Mouse (Mus musculus): ENCODE results near the gene Zfp143. TPM values are rescaled to one million over a fixed set of nuclear protein-coding genes. Genes with fewer than 3 reads are reported as not detected.

Zfp143 gene
- total and polyA plus RNA-seq, 3 experiments: 13.9 to 15.7 TPM; not detected in 1

- peaks cover 0 to 14% of the 10 kb centered on the region in 2 experiments; a peak in 2 of 4 replicates for H3K4me1 ChIP-seq (ENCODE audit: control insufficient read depth in 1 of 2, insufficient read depth in 2 of 2, low read length in 2 of 2)
- peaks cover 18 to 27% of the 10 kb centered on the region in 2 experiments for H3K36me3 ChIP-seq (ENCODE audit: control insufficient read depth in 1 of 2, insufficient read depth in 2 of 2, low read length in 2 of 2)
- peak; percentile 61 for DNase-seq (ENCODE audit: low read depth, low spot score)
- no peaks in the 10 kb centered on the region for H3K9me3 ChIP-seq (replicated peaks; ENCODE audit: insufficient read depth, low read length)
- no peaks in the 10 kb centered on the region for H3K27me3 ChIP-seq (ENCODE audit: control insufficient read depth in 1 of 2, insufficient read depth in 2 of 2, low read length in 2 of 2)
- peak overlapping the region; percentile 97 for H3K9ac ChIP-seq (ENCODE audit: control insufficient read depth, low read depth, low read length, poor library complexity, severe bottlenecking)
- peak overlapping the region; percentile 67 to 79 for H3K4me3 ChIP-seq (ENCODE audit: control insufficient read depth in 1 of 2, insufficient read depth in 1 of 2, low read depth in 2 of 2, low read length in 2 of 2)
- H3K27ac ChIP-seq (ENCODE audit: control insufficient read depth, low read depth, low read length): peak overlapping the region; percentile 95
- H3K79me2 ChIP-seq (ENCODE audit: control insufficient read depth, insufficient read depth, low read length, poor library complexity): peaks cover 23% of the 10 kb centered on the region
- TF ChIP-seq RCOR1 (IDR thresholded peaks at IDR 0.05; ENCODE audit: low read depth, low read length): no peak
- no peak for TF ChIP-seq ZNF384 (IDR thresholded peaks at IDR 0.05; ENCODE audit: low read depth, low read length)
- TF ChIP-seq MYB (IDR thresholded peaks at IDR 0.05; ENCODE audit: low read depth, low read length): no peak
- 0 out of 2 replicates have a peak, but pooled peaks have one; percentile 19 for TF ChIP-seq MAX (IDR thresholded peaks at IDR 0.05; ENCODE audit: low read length)
- TF ChIP-seq GATA1 (IDR thresholded peaks at IDR 0.05; ENCODE audit: low read depth, low read length): no peak
- TF ChIP-seq ETS1 (IDR thresholded peaks at IDR 0.05; ENCODE audit: low read depth, low read length): no peak
- TF ChIP-seq MAFK (IDR thresholded peaks at IDR 0.05; ENCODE audit: borderline replicate concordance, low read depth, low read length): no peak
- TF ChIP-seq POLR2AphosphoS5 (IDR thresholded peaks at IDR 0.05; ENCODE audit: borderline replicate concordance, low read depth, low read length): no peak
- TF ChIP-seq JUND (IDR thresholded peaks at IDR 0.05; ENCODE audit: low read depth, low read length): no peak
- TF ChIP-seq USF2 (IDR thresholded peaks at IDR 0.05; ENCODE audit: borderline replicate concordance in 1 of 2, insufficient read depth in 1 of 2, low read depth in 1 of 2, low read length in 2 of 2): no peak
- 0 out of 2 replicates have a peak, but pooled peaks have one; percentile 24 for TF ChIP-seq CHD1 (IDR thresholded peaks at IDR 0.05; ENCODE audit: low read depth, low read length)
- TF ChIP-seq BHLHE40 (IDR thresholded peaks at IDR 0.05; ENCODE audit: borderline replicate concordance, low read depth, low read length): no peak
These were observed 830 bp upstream of the Zfp143 start for GRCm38 (mm10) chr7:110060106-110060668.

- H3K9me3 ChIP-seq (replicated peaks; ENCODE audit: insufficient read depth, low read length): no peaks in the 10 kb centered on the region
- H3K4me3 ChIP-seq (ENCODE audit: control insufficient read depth in 1 of 2, insufficient read depth in 1 of 2, low read depth in 2 of 2, low read length in 2 of 2): peak overlapping the region; percentile 67 to 79
- H3K79me2 ChIP-seq (ENCODE audit: control insufficient read depth, insufficient read depth, low read length, poor library complexity): peaks cover 23% of the 10 kb centered on the region
- peaks cover 0 to 14% of the 10 kb centered on the region in 2 experiments; a peak in 2 of 4 replicates for H3K4me1 ChIP-seq (ENCODE audit: control insufficient read depth in 1 of 2, insufficient read depth in 2 of 2, low read length in 2 of 2)
- peak overlapping the region; percentile 97 for H3K9ac ChIP-seq (ENCODE audit: control insufficient read depth, low read depth, low read length, poor library complexity, severe bottlenecking)
- H3K27ac ChIP-seq (ENCODE audit: control insufficient read depth, low read depth, low read length): peak overlapping the region; percentile 95
- H3K36me3 ChIP-seq (ENCODE audit: control insufficient read depth in 1 of 2, insufficient read depth in 2 of 2, low read length in 2 of 2): peaks cover 12 to 27% of the 10 kb centered on the region in 2 experiments
- DNase-seq (ENCODE audit: low read depth, low spot score): peak; percentile 77
- no peaks in the 10 kb centered on the region for H3K27me3 ChIP-seq (ENCODE audit: control insufficient read depth in 1 of 2, insufficient read depth in 2 of 2, low read length in 2 of 2)
- peak; percentile 72 for TF ChIP-seq ZMIZ1 (IDR thresholded peaks at IDR 0.05; ENCODE audit: low read depth, low read length)
- TF ChIP-seq ETS1 (IDR thresholded peaks at IDR 0.05; ENCODE audit: low read depth, low read length): no peak; the same call in 1 of the 2 replicates
- no peak for TF ChIP-seq NRF1 (IDR thresholded peaks at IDR 0.05; ENCODE audit: insufficient read depth, low read depth, low read length, poor library complexity, severe bottlenecking)
- TF ChIP-seq POLR2A (IDR thresholded peaks at IDR 0.05; ENCODE audit: control insufficient read depth in 1 of 2, insufficient read depth in 1 of 2, low read depth in 1 of 2, low read length in 2 of 2, poor library complexity in 1 of 2): peak in 1 of 2 experiments; percentile 44; a peak in 1 of 4 replicates
- no peak for TF ChIP-seq MAZ (IDR thresholded peaks at IDR 0.05; ENCODE audit: low read depth, low read length)
- no peak for TF ChIP-seq KAT2A (conservative IDR thresholded peaks at IDR 0.05; ENCODE audit: low read depth, low read length)
- TF ChIP-seq MYB (IDR thresholded peaks at IDR 0.05; ENCODE audit: low read depth, low read length): peak; percentile 31
- TF ChIP-seq CHD1 (IDR thresholded peaks at IDR 0.05; ENCODE audit: low read depth, low read length): peak; percentile 98
- TF ChIP-seq NELFE (IDR thresholded peaks at IDR 0.05; ENCODE audit: low read depth, low read length): no peak; the same call in 1 of the 2 replicates
- TF ChIP-seq SMC3 (IDR thresholded peaks at IDR 0.05; ENCODE audit: low read depth, low read length): no peak; the same call in 1 of the 2 replicates
- no peak; the same call in 1 of the 2 replicates for TF ChIP-seq POLR2AphosphoS5 (IDR thresholded peaks at IDR 0.05; ENCODE audit: borderline replicate concordance, low read depth, low read length)
- TF ChIP-seq GATA1 (IDR thresholded peaks at IDR 0.05; ENCODE audit: low read depth, low read length): 0 out of 2 replicates have a peak, but pooled peaks have one; percentile 19
- peak; percentile 85 for TF ChIP-seq MYC (IDR thresholded peaks at IDR 0.05; ENCODE audit: low read depth, low read length)
- peak; percentile 77; the same call in 1 of the 2 replicates for TF ChIP-seq MAX (IDR thresholded peaks at IDR 0.05; ENCODE audit: low read length)
- TF ChIP-seq GABPA (IDR thresholded peaks at IDR 0.05; ENCODE audit: low read depth, low read length): no peak
- no peak for TF ChIP-seq ZKSCAN1 (IDR thresholded peaks at IDR 0.05; ENCODE audit: low read depth, low read length)
- 0 out of 2 replicates have a peak, but pooled peaks have one; percentile 4 for TF ChIP-seq TAL1 (IDR thresholded peaks at IDR 0.05; ENCODE audit: low read length)
- no peak for TF ChIP-seq RAD21 (IDR thresholded peaks at IDR 0.05; ENCODE audit: low read depth, low read length)
- TF ChIP-seq MXI1 (IDR thresholded peaks at IDR 0.05; ENCODE audit: low read depth, low read length): peak; percentile 78
- no peak for TF ChIP-seq EP300 (IDR thresholded peaks at IDR 0.05; ENCODE audit: low read depth in 1 of 2, low read length in 2 of 2)
- 0 out of 2 replicates have a peak, but pooled peaks have one; percentile 40 for TF ChIP-seq UBTF (IDR thresholded peaks at IDR 0.05; ENCODE audit: borderline replicate concordance, insufficient read depth, low read depth, low read length)
These were observed 283 bp upstream of the Zfp143 start for GRCm38 (mm10) chr7:110060669-110061198.
